Mouse (Mus musculus) cerebellum, adult 9-11 months (tissue): ENCODE results near the gene Fam214b.

Experiments used
- DNase-seq: peaks from one replicate; pipeline ENCODE4 v3.0.0; 2022

Gene Fam214b

GRCm38 (mm10) chr4:43005765-43006164 is 40.3 kb downstream of the Fam214b start:
- peak; percentile 47 for DNase-seq

GRCm38 (mm10) chr4:43004951-43005350 is 41.1 kb downstream of the Fam214b start:
- peak; percentile 27 for DNase-seq

- DNase-seq, result peak; percentile 43
Measured at GRCm38 (mm10) chr4:43002756-43003439, 43.1 kb downstream of the Fam214b start.

GRCm38 (mm10) chr4:43001272-43001671 is 44.7 kb downstream of the Fam214b start:
- DNase-seq, result peak; percentile 31

- peak; percentile 99 for DNase-seq
Measured at GRCm38 (mm10) chr4:43000141-43000986, 45.7 kb downstream of the Fam214b start, which contains the start of gene Vcp. TSS of gene Vcp (minus strand) at chr4:43000507.

- peak; percentile 82 for DNase-seq
Measured at GRCm38 (mm10) chr4:42999451-43000140, 46.4 kb downstream of the Fam214b start.

GRCm38 (mm10) chr4:42998022-42998421 is 48.0 kb downstream of the Fam214b start:
- DNase-seq, result no peak

- DNase-seq, result no peak
Measured at GRCm38 (mm10) chr4:42988296-42988695, 57.7 kb downstream of the Fam214b start.
